Mouse (Mus musculus) lung, adult 10 weeks (tissue): Measurements from ENCODE around the gene Gm5415. TPM values are rescaled to one million over a fixed set of nuclear protein-coding genes. Genes with fewer than 3 reads are reported as not detected.

Source experiments
- polyA plus RNA-seq: library from polyadenylated mRNA; stranded (reverse); fragments of 350-450 nt; fragmentation: Illumina TruSeq; extraction: RNeasy Lipid Tissue Mini Kit (QIAGEN cat#74804); gene quantifications from one replicate; pipeline ENCODE4 v1.2.3, GENCODE M21; 2014; ENCODE audit warnings: low read depth, low replicate concordance; ENCODE audit not compliant: insufficient read depth

Gene Gm5415
- polyA plus RNA-seq, result not detected

DNA sequence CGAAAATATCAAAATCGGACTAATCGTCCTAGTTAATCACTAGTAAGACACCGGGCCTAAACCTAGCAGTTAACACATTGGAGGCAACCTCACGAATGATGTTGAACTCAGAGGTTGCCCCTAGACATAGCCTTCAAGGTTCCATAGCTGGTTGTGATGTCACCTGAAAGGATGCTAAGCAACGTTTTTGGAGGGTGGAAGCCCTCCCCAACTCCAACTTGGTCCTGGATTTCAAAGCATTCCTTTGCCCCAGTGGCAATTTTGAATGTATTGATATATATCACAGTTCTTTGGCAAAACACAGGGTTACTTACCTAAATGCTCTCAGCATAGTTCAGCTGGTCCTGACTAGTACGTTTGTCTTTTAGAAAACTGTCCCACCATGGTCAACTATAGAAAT lies at the start of gene Gm5415:
Gene Gm5415 (minus strand): TSS at position 101 of the 400 bp plus-strand sequence.

